Mouse (Mus musculus) ES-E14 (cell line): Measurements from ENCODE around the gene Ppm1h.

Source experiments
- ZC3H11A ChIP-seq: IDR thresholded peaks from 2 replicates; pipeline ENCODE4 v1.6.1; 2012; ENCODE audit warnings: low read depth, mild to moderate bottlenecking, inconsistent platforms, low read length, borderline replicate concordance
- ZNF384 ChIP-seq: IDR thresholded peaks from 2 replicates; pipeline ENCODE4 v1.6.1; 2012; ENCODE audit warnings: low read depth, low read length, inconsistent platforms

- TF ChIP-seq ZC3H11A (no peak), ZNF384 (no peak)
Observed at GRCm38 (mm10) chr10:122760469-122761307, 82.1 kb downstream of the Ppm1h start.
